8 mouse cellular contexts compared by ENCODE assay signal in the genomic region with DNA sequence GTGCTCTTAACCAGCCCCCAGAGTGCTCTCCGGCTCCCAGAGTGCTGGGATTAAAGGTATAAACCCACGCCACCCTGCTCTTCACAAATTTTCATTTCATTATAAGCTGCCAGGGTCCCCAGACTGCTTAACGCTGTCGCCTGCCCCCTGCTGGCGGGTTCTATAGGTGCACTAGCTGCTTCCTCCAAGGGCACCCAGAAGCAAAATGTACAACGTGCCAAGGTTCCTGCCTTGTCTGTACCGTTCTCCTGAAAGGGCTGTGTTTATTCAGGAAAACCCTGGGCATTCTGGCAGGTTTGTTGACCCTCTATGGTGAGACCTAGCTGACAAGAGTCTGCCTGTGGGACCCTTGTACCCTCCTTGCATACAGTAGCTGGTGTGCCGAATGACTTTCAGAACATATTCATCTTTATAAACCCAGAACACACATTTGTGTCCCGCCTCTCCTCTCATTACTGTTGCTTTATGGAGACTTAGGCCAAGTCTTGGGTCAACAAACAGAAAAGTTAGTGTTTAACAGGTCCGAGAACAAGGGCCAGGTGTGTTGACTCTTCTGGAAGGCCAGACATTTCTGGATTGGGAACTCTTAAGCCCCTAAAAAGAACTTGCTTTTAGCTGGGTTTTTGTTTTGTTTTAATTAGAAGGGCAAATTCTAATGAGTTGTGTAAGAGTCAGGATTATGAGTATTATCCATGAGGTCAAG. TPM values are rescaled to one million over a fixed set of nuclear protein-coding genes. Genes with fewer than 3 reads are reported as not detected.
DNase-seq lines count a peak whose midpoint lies in the region; ATAC-seq and TF ChIP-seq lines count a peak whose summit lies in the region.

No protein-coding gene starts in this region.

- H3K4me1 ChIP-seq in stomach, postnatal 0 days (replicated peaks; ENCODE audit: control insufficient read depth, insufficient read depth) = no peaks in the 10 kb centered on the region

- no peak for TF ChIP-seq EP300 in stomach, postnatal 0 days (optimal IDR thresholded peaks at IDR 0.05)

- no peak overlapping the region for H3K9ac ChIP-seq in stomach, postnatal 0 days (ENCODE audit: low read length)

- no peak overlapping the region for H3K4me3 ChIP-seq in layer of hippocampus, adult 2 months
- no peak overlapping the region for H3K4me3 ChIP-seq in stomach, postnatal 0 days (ENCODE audit: low read depth, low read length)

- TF ChIP-seq POLR2A in brain, embryonic 14.5 days (IDR thresholded peaks at IDR 0.05; ENCODE audit: borderline replicate concordance, extremely low read depth, insufficient read depth, insufficient read length, poor library complexity, severe bottlenecking) = no peak

- no peaks in the 10 kb centered on the region for H3K9me3 ChIP-seq in stomach, postnatal 0 days (ENCODE audit: control insufficient read depth, low read length)

- TF ChIP-seq CTCF in brain, embryonic 14.5 days (IDR thresholded peaks at IDR 0.05; ENCODE audit: borderline replicate concordance, extremely low read depth, insufficient read depth, insufficient read length) = peak; percentile 68; the same call in 1 of the 2 replicates
- peak; percentile 87 for TF ChIP-seq CTCF in layer of hippocampus, adult 2 months (conservative IDR thresholded peaks at IDR 0.05)
- peak; percentile 81 for TF ChIP-seq CTCF in stomach, postnatal 0 days (IDR thresholded peaks at IDR 0.05; ENCODE audit: low read depth)

- DNase-seq in cerebellum, adult 11 months = peak; percentile 20
- DNase-seq in cerebellum, adult 9-11 months = no peak
- peak; percentile 78 for DNase-seq in B cell, adult 2 months
- peak; percentile 59 for DNase-seq in brain, embryonic 14.5 days (ENCODE audit: low read depth)
- DNase-seq in gastrocnemius, postnatal 10 days = peak; percentile 76
- peak; percentile 36 to 63 for DNase-seq in layer of hippocampus, adult 2 months (ENCODE audit: low spot score in 2 of 2)
- DNase-seq in lung, postnatal 4 days = peak; percentile 69 to 81
- peak; percentile 86 for DNase-seq in stomach, postnatal 0 days (ENCODE audit: low spot score)

- no peaks in the 10 kb centered on the region for H3K27me3 ChIP-seq in stomach, postnatal 0 days (ENCODE audit: control insufficient read depth, insufficient read depth, low read length)

- H3K27ac ChIP-seq in layer of hippocampus, adult 2 months = no peak overlapping the region
- 0 out of 2 replicates have a peak overlapping the region, but pooled peaks have one; percentile 19 for H3K27ac ChIP-seq in stomach, postnatal 0 days (replicated peaks)

- H3K36me3 ChIP-seq in stomach, postnatal 0 days (ENCODE audit: control insufficient read depth, insufficient read depth, low read length) = no peaks in the 10 kb centered on the region

- ATAC-seq in stomach, postnatal 0 days (ENCODE audit: low FRiP score, low TSS enrichment) = peak; percentile 74

- H3K4me2 ChIP-seq in stomach, postnatal 0 days (replicated peaks; ENCODE audit: low read depth) = no peak overlapping the region

- WGBS in stomach, postnatal 0 days = 25% methylated on average over 10 of the region's 10 CpGs

RNA-seq across cellular contexts. Expression of a gene that starts 32.8 kb away (rescaled TPM):
- 2.4 and 2.9 TPM in 2 replicates for polyA plus RNA-seq in brain, embryonic 14.5 days (2012; rRNA removed)
- 10 to 100 TPM; 11.1 to 14.1 TPM for total RNA-seq in gastrocnemius, postnatal 10 days (2021)
- 1 to 10 TPM; 1.1 to 1.9 TPM for total RNA-seq in layer of hippocampus, adult 2 months (2021)
- 21.9 and 25.7 TPM in 2 replicates for polyA plus RNA-seq in stomach, postnatal 0 days (2015; fragmentation: Nextera tagmentation; extraction: Ambion mirVana)

Comparison
In these comparisons a context has a peak if more than half of its experiments do, and no peak if none do; other contexts are left out.
1. RNA of a gene that starts 32.8 kb away (total RNA-seq): 11.1 to 14.1 TPM in gastrocnemius, postnatal 10 days; 1.1 to 1.9 TPM in layer of hippocampus, adult 2 months; every median in the first group is over 4 times any median in the second.
2. Peak in every context shown above with its lines, with median percentiles within 50 percentile points of each other: CTCF ChIP-seq.